Mouse (Mus musculus) brain, embryonic 14.5 days (tissue): ENCODE measurements around the gene Fam216a.
A peak's percentile ranks its signal among the peaks of the same experiment; 100 is the strongest.

Experiments
- CTCF ChIP-seq: fragments of 200-500 bp; IDR thresholded peaks from 2 replicates; pipeline ENCODE4 v1.5.1; 2012; ENCODE audit warnings: inconsistent platforms, mild to moderate bottlenecking, moderate library complexity, borderline replicate concordance; ENCODE audit not compliant: insufficient read depth, insufficient read length; ENCODE audit errors: extremely low read depth
- POLR2A ChIP-seq: fragments of 200-500 bp; IDR thresholded peaks from 2 replicates; pipeline ENCODE4 v1.6.1; 2012; ENCODE audit warnings: mild to moderate bottlenecking, inconsistent platforms, borderline replicate concordance; ENCODE audit not compliant: poor library complexity, insufficient read depth, insufficient read length, severe bottlenecking; ENCODE audit errors: extremely low read depth

DNA sequence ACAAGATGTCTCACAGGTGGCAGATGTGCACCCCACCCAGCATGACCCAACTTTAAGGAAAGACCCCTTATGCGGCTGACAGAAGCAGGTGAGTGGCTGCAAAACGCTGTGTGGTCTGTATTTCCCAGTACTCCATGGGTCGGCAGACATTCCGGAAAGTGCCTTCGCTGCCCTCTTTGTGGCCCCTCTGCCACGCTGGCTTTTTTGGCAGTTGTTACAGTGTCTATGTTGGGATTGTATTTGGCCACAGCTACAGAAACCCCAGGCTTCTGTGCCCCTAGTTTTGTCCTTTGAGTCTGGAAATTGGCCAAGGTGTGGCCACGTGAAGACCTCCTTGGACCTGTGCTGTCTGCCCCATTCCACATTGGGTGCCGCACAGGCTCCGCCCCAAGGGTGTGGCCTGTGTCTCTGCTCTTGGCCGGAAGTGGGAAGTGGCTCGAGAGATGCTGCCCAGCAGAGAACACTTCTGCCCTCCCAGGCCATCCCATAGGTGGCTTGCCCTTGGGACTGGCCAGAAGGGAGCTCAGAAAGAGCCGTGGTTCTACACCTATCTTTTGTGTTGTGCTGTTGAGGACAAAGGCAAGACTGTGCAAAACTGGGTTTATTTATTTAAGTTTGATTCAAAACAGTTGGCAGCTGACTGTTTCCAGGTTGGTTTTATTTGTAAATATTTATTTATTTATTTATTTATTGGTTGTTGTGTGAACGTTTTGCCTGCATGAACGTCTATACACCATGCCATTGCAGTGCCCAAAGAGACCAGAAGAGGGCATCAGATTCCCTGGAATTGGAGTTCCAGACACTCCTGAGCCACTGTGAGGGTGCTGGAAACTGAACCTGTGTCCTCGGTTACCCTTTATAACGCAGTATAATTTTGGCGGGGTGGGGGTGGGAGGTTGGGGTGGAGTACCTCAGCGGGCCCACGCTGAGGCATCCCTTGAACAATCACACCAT lies 37.8 kb upstream of the Fam216a start:
- TF ChIP-seq CTCF: peak; percentile 21; the same call in 1 of the 2 replicates
- no peak for TF ChIP-seq POLR2A
